Mouse (Mus musculus) layer of hippocampus, adult 9-10 months (tissue): ENCODE measurements around the gene Zfp651.
A peak's percentile ranks its signal among the peaks of the same experiment; 100 is the strongest.

Experiments
- DNase-seq: peaks from one replicate; pipeline ENCODE4 v3.0.0; 2022; ENCODE audit warnings: low spot score

Zfp651 gene

GRCm38 (mm10) chr9:121810081-121810821, 51.1 kb downstream of the Zfp651 start:
- DNase-seq: peak; percentile 59

- no peak for DNase-seq
Measured at GRCm38 (mm10) chr9:121815183-121815582, 56.1 kb downstream of the Zfp651 start.

- DNase-seq: no peak
Measured at GRCm38 (mm10) chr9:121819073-121819770, 60.1 kb downstream of the Zfp651 start.

- no peak for DNase-seq
Measured at GRCm38 (mm10) chr9:121819771-121820471, 60.8 kb downstream of the Zfp651 start.

- DNase-seq: no peak
Measured at GRCm38 (mm10) chr9:121820765-121821164, 61.6 kb downstream of the Zfp651 start.
